ENCODE assay signal across 14 mouse cellular contexts in genomic region chr17:25456540-25456939, GRCm38 (mm10). TPM values are rescaled to one million over a fixed set of nuclear protein-coding genes. Genes with fewer than 3 reads are reported as not detected.
DNase-seq lines count a peak whose midpoint lies in the region; ATAC-seq lines count a peak whose summit lies in the region.
"Had no signal": no experiment of that assay in that cellular context is flagged by ENCODE, and none has a peak within 500 bp of the region (broad histone marks: within the 10 kb centered on the region; RNA-seq: fewer than 3 reads in every experiment).

No protein-coding gene starts in this region.

- no peak overlapping the region for H3K4me3 ChIP-seq in heart, embryonic 10.5 days
- no peak overlapping the region for H3K4me3 ChIP-seq in hindbrain, embryonic 14.5 days (replicated peaks; ENCODE audit: low read length)
- H3K4me3 ChIP-seq: embryonic facial prominence, embryonic 10.5 days; liver, embryonic 12.5 days; megakaryocyte, embryonic 14.5 days had no signal

- H3K27ac ChIP-seq in heart, embryonic 10.5 days, result peak overlapping the region; percentile 17; the same call in 1 of the 2 replicates
- no peak overlapping the region for H3K27ac ChIP-seq in hindbrain, embryonic 14.5 days
- H3K27ac ChIP-seq: embryonic facial prominence, embryonic 10.5 days; liver, embryonic 12.5 days had no signal

- 61% methylated on average over 8 of the region's 8 CpGs for WGBS in heart, embryonic 10.5 days
- WGBS in hindbrain, embryonic 14.5 days, result 27% methylated on average over 8 of the region's 8 CpGs

- intact Hi-C loops in left cerebral cortex, postnatal 14 days (cut with DNase I), result no loop called here

- no peaks in the 10 kb centered on the region for H3K36me3 ChIP-seq in heart, embryonic 10.5 days
- H3K36me3 ChIP-seq in hindbrain, embryonic 14.5 days (replicated peaks; ENCODE audit: control insufficient read depth, insufficient read depth), result no peaks in the 10 kb centered on the region
- H3K36me3 ChIP-seq: embryonic facial prominence, embryonic 10.5 days; liver, embryonic 12.5 days had no signal

- no peaks in the 10 kb centered on the region for H3K9me3 ChIP-seq in heart, embryonic 10.5 days
- 0 out of 2 replicates have a peak, but pooled peaks cover 3% of the 10 kb centered on the region for H3K9me3 ChIP-seq in hindbrain, embryonic 14.5 days (ENCODE audit: control insufficient read depth, low read length)
- H3K9me3 ChIP-seq: embryonic facial prominence, embryonic 10.5 days; liver, embryonic 12.5 days; megakaryocyte, embryonic 14.5 days had no signal

- 0 out of 2 replicates have a peak, but pooled peaks cover 3% of the 10 kb centered on the region for H3K27me3 ChIP-seq in heart, embryonic 10.5 days (ENCODE audit: insufficient read depth, poor library complexity, severe bottlenecking)
- no peaks in the 10 kb centered on the region for H3K27me3 ChIP-seq in hindbrain, embryonic 14.5 days (ENCODE audit: control insufficient read depth, insufficient read depth, low read length)

- ATAC-seq in hindbrain, embryonic 14.5 days (ENCODE audit: low FRiP score), result no peak
- ATAC-seq: liver, embryonic 12.5 days had no signal

- no peak overlapping the region for H3K4me2 ChIP-seq in hindbrain, embryonic 14.5 days (replicated peaks)
- H3K4me2 ChIP-seq: liver, embryonic 12.5 days had no signal

- peak overlapping the region; percentile 31; the same call in 1 of the 2 replicates for H3K9ac ChIP-seq in hindbrain, embryonic 14.5 days
- H3K9ac ChIP-seq: liver, embryonic 12.5 days had no signal

- H3K4me1 ChIP-seq in heart, embryonic 10.5 days, result peaks cover 36% of the 10 kb centered on the region
- H3K4me1 ChIP-seq in hindbrain, embryonic 14.5 days (replicated peaks; ENCODE audit: control insufficient read depth, insufficient read depth, low read length), result 0 out of 2 replicates have a peak, but pooled peaks cover 11% of the 10 kb centered on the region
- H3K4me1 ChIP-seq: liver, embryonic 12.5 days; megakaryocyte, embryonic 14.5 days had no signal

- DNase-seq in heart, embryonic 10.5 days (ENCODE audit: low spot score), result no peak
- no peak for DNase-seq in heart, adult 11 months
- DNase-seq in hindbrain, embryonic 14.5 days (ENCODE audit: low spot score), result no peak
- peak; percentile 78 to 85 for DNase-seq in left cerebral cortex, postnatal 14 days (ENCODE audit: low spot score in 2 of 2)
- DNase-seq in right cerebral cortex, postnatal 10 days (ENCODE audit: low spot score in 2 of 2), result peak; percentile 85 to 92
- DNase-seq in cerebellum, adult 11 months, result no peak
- DNase-seq in adrenal gland, adult 18-20 months (ENCODE audit: low spot score in 2 of 2), result no peak
- no peak for DNase-seq in spleen, postnatal 10 days (ENCODE audit: low spot score in 2 of 2)
- DNase-seq: gastrocnemius, postnatal 14 days had no signal

RNA-seq across cellular contexts. Expression of gene Tekt4, which starts 2.1 kb away (rescaled TPM):
- polyA plus RNA-seq in heart, embryonic 10.5 days (2016; fragmentation: Nextera tagmentation; extraction: Ambion mirVana), result 0.55 and 0.84 TPM in 2 replicates
- polyA plus RNA-seq in hindbrain, embryonic 14.5 days (2014; fragmentation: Nextera tagmentation; extraction: Ambion mirVana), result 1.2 and 2.4 TPM in 2 replicates
- total RNA-seq in left cerebral cortex, postnatal 14 days (2021), result 1 to 10 TPM; 1.5 to 3.8 TPM
- not detected for total RNA-seq in adrenal gland, adult 18-20 months (2021)
- total RNA-seq: gastrocnemius, postnatal 14 days; heart, postnatal 25 days had no signal
- polyA plus RNA-seq: embryonic facial prominence, embryonic 10.5 days; kidney, embryonic 16.5 days; liver, embryonic 12.5 days had no signal

RNA-seq across cellular contexts. Expression of gene Cacna1h, which starts 23.0 kb away (rescaled TPM):
- 11.1 and 11.8 TPM in 2 replicates for polyA plus RNA-seq in heart, embryonic 10.5 days (2016; fragmentation: Nextera tagmentation; extraction: Ambion mirVana)
- polyA plus RNA-seq in hindbrain, embryonic 14.5 days (2014; fragmentation: Nextera tagmentation; extraction: Ambion mirVana), result 10.6 and 14.1 TPM in 2 replicates
- 10 to 100 TPM; 42.1 to 43.2 TPM for total RNA-seq in left cerebral cortex, postnatal 14 days (2021)
- 10 to 100 TPM; 69.5 to 83.9 TPM for total RNA-seq in adrenal gland, adult 18-20 months (2021)

RNA-seq across cellular contexts. Expression of gene Sstr5, which starts 40.5 kb away (rescaled TPM):
- 1.1 and 1.5 TPM in 2 replicates for polyA plus RNA-seq in heart, embryonic 10.5 days (2016; fragmentation: Nextera tagmentation; extraction: Ambion mirVana)
- 0.47 and 0.76 TPM in 2 replicates for polyA plus RNA-seq in hindbrain, embryonic 14.5 days (2014; fragmentation: Nextera tagmentation; extraction: Ambion mirVana)
- under 1 TPM; 0.15 to 0.26 TPM for total RNA-seq in left cerebral cortex, postnatal 14 days (2021)
- total RNA-seq in adrenal gland, adult 18-20 months (2021), result 1 to 10 TPM; 2.1 to 2.4 TPM
- total RNA-seq: gastrocnemius, postnatal 14 days; heart, postnatal 25 days had no signal
- polyA plus RNA-seq: kidney, embryonic 16.5 days; liver, embryonic 12.5 days had no signal

Comparison
In these comparisons a context has a peak if more than half of its experiments do, and no peak if none do; other contexts are left out.
1. DNase-seq: peak in left cerebral cortex, postnatal 14 days (2 of 2) and right cerebral cortex, postnatal 10 days (2 of 2); none in heart, embryonic 10.5 days (single experiment), heart, adult 11 months (single experiment), hindbrain, embryonic 14.5 days (single experiment), cerebellum, adult 11 months (single experiment), adrenal gland, adult 18-20 months (0 of 2) and spleen, postnatal 10 days (0 of 2).